Mouse (Mus musculus): ENCODE data around the gene Gpr152.
A peak's percentile ranks its signal among the peaks of the same experiment; 100 is the strongest.
"Not testable (repeated sequence)": the region's sequence is repeated elsewhere in the genome, so short reads cannot be mapped to it uniquely, and the experiment has no call there.

- TF ChIP-seq CTCF (conservative IDR thresholded peaks at IDR 0.05; ENCODE audit: low read length) = peak; percentile 40
- TF ChIP-seq POU5F1 (IDR thresholded peaks at IDR 0.05; ENCODE audit: borderline replicate concordance, low read length) = not testable (repeated sequence)
Observed at GRCm38 (mm10) chr19:4135963-4136345, 3.6 kb upstream of the Gpr152 start.

Measured in E14TG2a.4 (cell line).